Mouse (Mus musculus) neural tube, embryonic 14.5 days (tissue): ENCODE measurements around the gene Nr1i3. TPM values are rescaled to one million over a fixed set of nuclear protein-coding genes. Genes with fewer than 3 reads are reported as not detected.
A peak's percentile ranks its signal among the peaks of the same experiment; 100 is the strongest.

Experiments used
- ATAC-seq: fragments of 200-750 bp; cut with Nextera tagmentation; 2 replicates; pipeline ENCODE4 v1.8.0; 2017; ENCODE audit warnings: low read depth, mild to moderate bottlenecking, moderate TSS enrichment, moderate library complexity
- H3K27ac ChIP-seq: fragments of 300-500 bp; sonication (generic); 2 replicates; pipeline ENCODE4 v1.5.1; 2014; ENCODE audit warnings: low read depth, mild to moderate bottlenecking, control low read depth, low read length, moderate library complexity, mixed read lengths
- H3K27me3 ChIP-seq: fragments of 300-500 bp; sonication (generic); 2 replicates; pipeline ENCODE4 v1.6.1; 2014; ENCODE audit warnings: low read length; ENCODE audit not compliant: control insufficient read depth, insufficient read depth
- H3K36me3 ChIP-seq: fragments of 300-500 bp; sonication (generic); 2 replicates; pipeline ENCODE4 v1.6.1; 2014; ENCODE audit warnings: low read length, mixed read lengths; ENCODE audit not compliant: control insufficient read depth, insufficient read depth
- H3K4me1 ChIP-seq: fragments of 300-500 bp; sonication (generic); 2 replicates; pipeline ENCODE4 v1.6.1; 2014; ENCODE audit warnings: low read length; ENCODE audit not compliant: control insufficient read depth, insufficient read depth
- H3K4me2 ChIP-seq: fragments of 300-500 bp; sonication (generic); 2 replicates; pipeline ENCODE4 v1.6.1; 2014; ENCODE audit warnings: mild to moderate bottlenecking, low read depth, low read length, control low read depth
- H3K4me3 ChIP-seq: fragments of 300-500 bp; sonication (generic); 2 replicates; pipeline ENCODE4 v1.5.1; 2014; ENCODE audit warnings: low read depth, low read length, control low read depth, mixed read lengths
- H3K9ac ChIP-seq: fragments of 300-500 bp; sonication (generic); replicated peaks from 2 replicates; pipeline ENCODE4 v1.6.1; 2014; ENCODE audit warnings: low read depth, mild to moderate bottlenecking, control low read depth, low read length, mixed read lengths
- H3K9me3 ChIP-seq: fragments of 300-500 bp; sonication (generic); 2 replicates; pipeline ENCODE4 v1.6.1; 2016; ENCODE audit warnings: low read length; ENCODE audit not compliant: control insufficient read depth
- WGBS: fragments of 180-500 bp; shearing (Covaris S2); extraction: QIAGEN DNeasy Blood & Tissue Kit; methylation state at CpG from one replicate; pipeline ENCODE4 v1.1.7; 2014; 5-methylcytosine and 5-hydroxymethylcytosine counted together
- polyA plus RNA-seq: library from polyadenylated mRNA; unstranded; fragments of >200 nt; fragmentation: Nextera tagmentation; extraction: Ambion mirVana; gene quantifications from 2 replicates; pipeline ENCODE4 v1.2.1, GENCODE M21; 2014

The Nr1i3 gene
- polyA plus RNA-seq, 1 experiment from 2014 or later = 0.20 TPM

GRCm38 (mm10) chr1:171245353-171245752, 31.6 kb downstream of the Nr1i3 start:
- WGBS = 93% methylated on average over 8 of the region's 8 CpGs
- Histone ChIP-seq H3K9ac (no peak overlapping the region), H3K4me3 (no peak overlapping the region), H3K27ac (no peak overlapping the region), H3K27me3 (no peaks in the 10 kb centered on the region), H3K4me1 (peaks cover 13% of the 10 kb centered on the region), H3K9me3 (no peaks in the 10 kb centered on the region), H3K4me2 (no peak overlapping the region), H3K36me3 (peaks cover 27% of the 10 kb centered on the region)
- ATAC-seq = no peak

GRCm38 (mm10) chr1:171246709-171247452, 33.1 kb downstream of the Nr1i3 start:
- Histone ChIP-seq H3K4me1 (peaks cover 25% of the 10 kb centered on the region), H3K27me3 (no peaks in the 10 kb centered on the region), H3K9me3 (no peaks in the 10 kb centered on the region), H3K4me3 (peak overlapping the region; percentile 53), H3K27ac (peak overlapping the region; percentile 63; the same call in 1 of the 2 replicates), H3K9ac (peak overlapping the region; percentile 72), H3K4me2 (peak overlapping the region; percentile 52), H3K36me3 (peaks cover 15% of the 10 kb centered on the region; the same call in 1 of the 2 replicates)
- ATAC-seq = peak; percentile 95
- under 1% methylated on average over 41 of the region's 41 CpGs for WGBS

- Histone ChIP-seq H3K4me3 (peak overlapping the region; percentile 53), H3K36me3 (peaks cover 12% of the 10 kb centered on the region; the same call in 1 of the 2 replicates), H3K4me2 (peak overlapping the region; percentile 52), H3K4me1 (peaks cover 26% of the 10 kb centered on the region), H3K9ac (no peak overlapping the region), H3K9me3 (no peaks in the 10 kb centered on the region), H3K27me3 (no peaks in the 10 kb centered on the region), H3K27ac (peak overlapping the region; percentile 24)
- ATAC-seq = peak; percentile 7
- WGBS = 14% methylated on average over 13 of the region's 13 CpGs
Measured at GRCm38 (mm10) chr1:171247453-171247841, 33.7 kb downstream of the Nr1i3 start.

GRCm38 (mm10) chr1:171247916-171248315, 34.1 kb downstream of the Nr1i3 start:
- no peaks in the 10 kb centered on the region for H3K27me3 ChIP-seq
- ATAC-seq = no peak
- H3K36me3 ChIP-seq = peaks cover 7% of the 10 kb centered on the region; the same call in 1 of the 2 replicates
- WGBS = 30% methylated on average over 4 of the region's 4 CpGs
- no peak overlapping the region for H3K4me3 ChIP-seq
- H3K9me3 ChIP-seq = no peaks in the 10 kb centered on the region
- H3K9ac ChIP-seq = no peak overlapping the region
- peak overlapping the region; percentile 24 for H3K27ac ChIP-seq
- H3K4me2 ChIP-seq = peak overlapping the region; percentile 52; the same call in 1 of the 2 replicates
- H3K4me1 ChIP-seq = peaks cover 26% of the 10 kb centered on the region

- no peaks in the 10 kb centered on the region for H3K27me3 ChIP-seq
- no peak for ATAC-seq
- H3K9me3 ChIP-seq = no peaks in the 10 kb centered on the region
- 44% methylated on average over 3 of the region's 3 CpGs for WGBS
- peak overlapping the region; percentile 52; the same call in 1 of the 2 replicates for H3K4me2 ChIP-seq
- peaks cover 26% of the 10 kb centered on the region for H3K4me1 ChIP-seq
- H3K36me3 ChIP-seq = peaks cover under 1% of the 10 kb centered on the region; the same call in 1 of the 2 replicates
- H3K4me3 ChIP-seq = no peak overlapping the region
- H3K9ac ChIP-seq = no peak overlapping the region
- peak overlapping the region; percentile 2; the same call in 1 of the 2 replicates for H3K27ac ChIP-seq
Measured at GRCm38 (mm10) chr1:171248386-171249226, 34.8 kb downstream of the Nr1i3 start.

- Histone ChIP-seq H3K36me3 (no peaks in the 10 kb centered on the region), H3K9me3 (no peaks in the 10 kb centered on the region), H3K27me3 (no peaks in the 10 kb centered on the region), H3K4me1 (peaks cover 26% of the 10 kb centered on the region), H3K4me2 (peak within 1 kb of the TSS; percentile 38), H3K27ac (peak within 1 kb of the TSS; percentile 30; the same call in 1 of the 2 replicates), H3K4me3 (peak within 1 kb of the TSS; percentile 12; the same call in 1 of the 2 replicates), H3K9ac (peak within 1 kb of the TSS; percentile 18; the same call in 1 of the 2 replicates)
- WGBS = 18% methylated on average over 5 of the region's 5 CpGs
- no peak for ATAC-seq
Measured at GRCm38 (mm10) chr1:171249913-171250600, 36.3 kb downstream of the Nr1i3 start, which contains the start of gene Adamts4. Gene Adamts4 (plus strand): TSS chr1:171250421.

- H3K9ac ChIP-seq = peak within 1 kb of the TSS; percentile 18; the same call in 1 of the 2 replicates
- H3K4me3 ChIP-seq = peak within 1 kb of the TSS; percentile 12; the same call in 1 of the 2 replicates
- H3K27ac ChIP-seq = peak within 1 kb of the TSS; percentile 40
- peak within 1 kb of the TSS; percentile 38 for H3K4me2 ChIP-seq
- no peaks in the 10 kb centered on the region for H3K9me3 ChIP-seq
- no peaks in the 10 kb centered on the region for H3K36me3 ChIP-seq
- H3K4me1 ChIP-seq = peaks cover 25% of the 10 kb centered on the region
- WGBS = 14% methylated on average over 26 of the region's 26 CpGs
- ATAC-seq = peak; percentile 9; the same call in 1 of the 2 replicates
- H3K27me3 ChIP-seq = no peaks in the 10 kb centered on the region
Measured at GRCm38 (mm10) chr1:171250680-171251593, 37.2 kb downstream of the Nr1i3 start, which contains the start of gene Ndufs2. Gene Ndufs2 (minus strand): TSS chr1:171251388.
